Mouse (Mus musculus) thymus, adult 2 months (tissue): Measurements from ENCODE around the gene Adi1.

ENCODE experiments used
- CTCF ChIP-seq: fragments of 200-500 bp; IDR thresholded peaks from 2 replicates; pipeline ENCODE4 v1.5.1; 2012; ENCODE audit warnings: mild to moderate bottlenecking, control low read depth, low read length, moderate library complexity, borderline replicate concordance; ENCODE audit not compliant: control insufficient read depth, poor library complexity, insufficient read depth; ENCODE audit errors: extremely low read depth
- POLR2A ChIP-seq: fragments of 200-500 bp; IDR thresholded peaks from 2 replicates; pipeline ENCODE4 v1.6.1; 2012; ENCODE audit warnings: mild to moderate bottlenecking, low read length, control low read depth, moderate library complexity; ENCODE audit not compliant: control insufficient read depth, poor library complexity, insufficient read depth; ENCODE audit errors: extremely low read depth

DNA sequence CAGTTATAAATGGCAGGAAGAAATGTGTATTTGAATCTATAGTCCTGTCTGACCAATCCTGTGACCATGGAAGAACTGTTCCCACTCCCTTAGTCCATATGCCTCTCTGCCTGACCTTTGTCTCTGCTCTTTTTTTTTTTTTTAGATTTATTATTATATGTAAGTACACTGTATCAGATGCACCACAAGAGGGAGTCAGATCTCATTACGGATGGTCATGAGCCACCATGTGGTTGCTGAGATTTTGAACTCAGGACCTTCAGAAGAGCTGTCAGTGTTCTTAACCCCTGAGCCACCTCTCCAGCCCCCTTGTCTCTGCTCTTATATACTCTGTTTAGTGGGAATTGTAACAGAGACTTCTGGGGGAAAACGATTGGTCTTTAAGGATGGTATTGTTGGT, 36.3 kb upstream of the Adi1 start:
- TF ChIP-seq CTCF (no peak), POLR2A (no peak)
